Mouse (Mus musculus) fat pad, adult 2 months (tissue): ENCODE results near the gene Gm10382.
"Not testable (repeated sequence)": the region's sequence is repeated elsewhere in the genome, so short reads cannot be mapped to it uniquely, and the experiment has no call there.

Experiments used
- DNase-seq: peaks from one replicate; pipeline ENCODE4 v3.0.0-alpha.2; 2011; ENCODE audit warnings: low read depth, low spot score; ENCODE audit errors: extremely low read depth

Gm10382 gene

GRCm38 (mm10) chr5:125392977-125393621 lies 4.0 kb downstream of the Gm10382 start:
- peak; percentile 95 for DNase-seq

GRCm38 (mm10) chr5:125393622-125394603 lies 4.8 kb downstream of the Gm10382 start:
- DNase-seq = no peak

- DNase-seq = no peak
These were observed 5.9 kb downstream of the Gm10382 start for GRCm38 (mm10) chr5:125395008-125395407.

GRCm38 (mm10) chr5:125400903-125401302 lies 11.8 kb downstream of the Gm10382 start:
- no peak for DNase-seq

GRCm38 (mm10) chr5:125402476-125402875 lies 13.4 kb downstream of the Gm10382 start:
- DNase-seq = no peak

- no peak for DNase-seq
These were observed 13.9 kb downstream of the Gm10382 start for GRCm38 (mm10) chr5:125402991-125403390.

GRCm38 (mm10) chr5:125403481-125404465 lies 14.7 kb downstream of the Gm10382 start:
- DNase-seq = no peak

- no peak for DNase-seq
These were observed 15.4 kb downstream of the Gm10382 start for GRCm38 (mm10) chr5:125404536-125404902.

GRCm38 (mm10) chr5:125404903-125405545 lies 15.9 kb downstream of the Gm10382 start:
- DNase-seq = no peak

GRCm38 (mm10) chr5:125405546-125406248 lies 16.6 kb downstream of the Gm10382 start:
- no peak for DNase-seq

- no peak for DNase-seq
These were observed 17.3 kb downstream of the Gm10382 start for GRCm38 (mm10) chr5:125406322-125407016.

- no peak for DNase-seq
These were observed 18.1 kb downstream of the Gm10382 start for GRCm38 (mm10) chr5:125407020-125407830.

GRCm38 (mm10) chr5:125407910-125408575 lies 18.9 kb downstream of the Gm10382 start:
- no peak for DNase-seq

- no peak for DNase-seq
These were observed 19.7 kb downstream of the Gm10382 start for GRCm38 (mm10) chr5:125408842-125409241.

GRCm38 (mm10) chr5:125409348-125410090 lies 20.4 kb downstream of the Gm10382 start:
- DNase-seq = no peak

- DNase-seq = no peak
These were observed 22.9 kb downstream of the Gm10382 start for GRCm38 (mm10) chr5:125411972-125412530.

GRCm38 (mm10) chr5:125412536-125412935 lies 23.4 kb downstream of the Gm10382 start:
- DNase-seq = not testable (repeated sequence)
